Mouse (Mus musculus): ENCODE measurements around the gene Pitpnb. TPM values are rescaled to one million over a fixed set of nuclear protein-coding genes. Genes with fewer than 3 reads are reported as not detected.
A peak's percentile ranks its signal among the peaks of the same experiment; 100 is the strongest.

The Pitpnb gene
- polyA plus RNA-seq, 1 experiment from 2014 or later = 61.2 TPM

- H3K4me3 ChIP-seq (ENCODE audit: low read depth, low read length) = no peak overlapping the region
- WGBS = 92% methylated on average over 9 of the region's 9 CpGs
- TF ChIP-seq CTCF (IDR thresholded peaks at IDR 0.05; ENCODE audit: low read depth) (no peak), EP300 (optimal IDR thresholded peaks at IDR 0.05) (no peak)
- H3K9ac ChIP-seq (ENCODE audit: low read length) = no peak overlapping the region
- H3K27ac ChIP-seq (replicated peaks) = no peak overlapping the region
- no peaks in the 10 kb centered on the region for H3K27me3 ChIP-seq (ENCODE audit: control insufficient read depth, insufficient read depth, low read length)
- H3K9me3 ChIP-seq (ENCODE audit: control insufficient read depth, low read length) = no peaks in the 10 kb centered on the region
- H3K4me2 ChIP-seq (replicated peaks; ENCODE audit: low read depth) = no peak overlapping the region
- no peak for DNase-seq (ENCODE audit: low spot score)
- no peaks in the 10 kb centered on the region for H3K36me3 ChIP-seq (ENCODE audit: control insufficient read depth, insufficient read depth, low read length)
- no peaks in the 10 kb centered on the region for H3K4me1 ChIP-seq (replicated peaks; ENCODE audit: control insufficient read depth, insufficient read depth)
- ATAC-seq (ENCODE audit: low FRiP score, low TSS enrichment) = no peak
Measured at GRCm38 (mm10) chr5:111313833-111314232, 16.7 kb upstream of the Pitpnb start.

- 84% methylated on average over 6 of the region's 6 CpGs for WGBS
- TF ChIP-seq EP300 (optimal IDR thresholded peaks at IDR 0.05) (no peak), CTCF (IDR thresholded peaks at IDR 0.05; ENCODE audit: low read depth) (no peak)
- no peaks in the 10 kb centered on the region for H3K4me1 ChIP-seq (replicated peaks; ENCODE audit: control insufficient read depth, insufficient read depth)
- H3K27me3 ChIP-seq (ENCODE audit: control insufficient read depth, insufficient read depth, low read length) = no peaks in the 10 kb centered on the region
- no peak overlapping the region for H3K9ac ChIP-seq (ENCODE audit: low read length)
- no peak overlapping the region for H3K27ac ChIP-seq (replicated peaks)
- ATAC-seq (ENCODE audit: low FRiP score, low TSS enrichment) (no peak), DNase-seq (ENCODE audit: low spot score) (no peak)
- no peak overlapping the region for H3K4me3 ChIP-seq (ENCODE audit: low read depth, low read length)
- no peaks in the 10 kb centered on the region for H3K9me3 ChIP-seq (ENCODE audit: control insufficient read depth, low read length)
- no peak overlapping the region for H3K4me2 ChIP-seq (replicated peaks; ENCODE audit: low read depth)
- no peaks in the 10 kb centered on the region for H3K36me3 ChIP-seq (ENCODE audit: control insufficient read depth, insufficient read depth, low read length)
Measured at GRCm38 (mm10) chr5:111315061-111315460, 15.5 kb upstream of the Pitpnb start.

- Histone ChIP-seq H3K27me3 (ENCODE audit: control insufficient read depth, insufficient read depth, low read length) (no peaks in the 10 kb centered on the region), H3K4me3 (ENCODE audit: low read depth, low read length) (no peak overlapping the region), H3K9ac (ENCODE audit: low read length) (no peak overlapping the region), H3K27ac (replicated peaks) (no peak overlapping the region), H3K4me2 (replicated peaks; ENCODE audit: low read depth) (no peak overlapping the region), H3K4me1 (replicated peaks; ENCODE audit: control insufficient read depth, insufficient read depth) (no peaks in the 10 kb centered on the region), H3K9me3 (ENCODE audit: control insufficient read depth, low read length) (no peaks in the 10 kb centered on the region), H3K36me3 (ENCODE audit: control insufficient read depth, insufficient read depth, low read length) (no peaks in the 10 kb centered on the region)
- DNase-seq (ENCODE audit: low spot score) = no peak
- ATAC-seq (ENCODE audit: low FRiP score, low TSS enrichment) = no peak
- WGBS = 29% methylated on average over 3 of the region's 3 CpGs
- TF ChIP-seq EP300 (optimal IDR thresholded peaks at IDR 0.05) = no peak
- TF ChIP-seq CTCF (IDR thresholded peaks at IDR 0.05; ENCODE audit: low read depth) = no peak
Measured at GRCm38 (mm10) chr5:111317526-111317925, 13.0 kb upstream of the Pitpnb start.

- Histone ChIP-seq H3K4me3 (ENCODE audit: low read depth, low read length) (no peak overlapping the region), H3K27me3 (ENCODE audit: control insufficient read depth, insufficient read depth, low read length) (no peaks in the 10 kb centered on the region), H3K9ac (ENCODE audit: low read length) (no peak overlapping the region), H3K4me2 (replicated peaks; ENCODE audit: low read depth) (no peak overlapping the region), H3K27ac (replicated peaks) (no peak overlapping the region), H3K4me1 (replicated peaks; ENCODE audit: control insufficient read depth, insufficient read depth) (no peaks in the 10 kb centered on the region), H3K9me3 (ENCODE audit: control insufficient read depth, low read length) (no peaks in the 10 kb centered on the region), H3K36me3 (ENCODE audit: control insufficient read depth, insufficient read depth, low read length) (no peaks in the 10 kb centered on the region)
- no peak for DNase-seq (ENCODE audit: low spot score)
- no peak for TF ChIP-seq CTCF (IDR thresholded peaks at IDR 0.05; ENCODE audit: low read depth)
- no peak for TF ChIP-seq EP300 (optimal IDR thresholded peaks at IDR 0.05)
- ATAC-seq (ENCODE audit: low FRiP score, low TSS enrichment) = no peak
- WGBS = 38% methylated on average over 1 of the region's 1 CpGs
Measured at GRCm38 (mm10) chr5:111318946-111319345, 11.6 kb upstream of the Pitpnb start.

- 10% methylated on average over 1 of the region's 1 CpGs for WGBS
- TF ChIP-seq CTCF (IDR thresholded peaks at IDR 0.05; ENCODE audit: low read depth) = peak; percentile 17; the same call in 1 of the 2 replicates
- TF ChIP-seq EP300 (optimal IDR thresholded peaks at IDR 0.05) = no peak
Measured at GRCm38 (mm10) chr5:111325813-111326212, 4.8 kb upstream of the Pitpnb start.

GRCm38 (mm10) chr5:111327420-111327819 is 3.1 kb upstream of the Pitpnb start:
- Histone ChIP-seq H3K4me1 (replicated peaks; ENCODE audit: control insufficient read depth, insufficient read depth) (peaks cover 3% of the 10 kb centered on the region; the same call in 1 of the 2 replicates), H3K27ac (replicated peaks) (no peak overlapping the region), H3K9me3 (ENCODE audit: control insufficient read depth, low read length) (no peaks in the 10 kb centered on the region), H3K27me3 (ENCODE audit: control insufficient read depth, insufficient read depth, low read length) (no peaks in the 10 kb centered on the region), H3K9ac (ENCODE audit: low read length) (no peak overlapping the region), H3K4me3 (ENCODE audit: low read depth, low read length) (no peak overlapping the region), H3K36me3 (ENCODE audit: control insufficient read depth, insufficient read depth, low read length) (no peaks in the 10 kb centered on the region), H3K4me2 (replicated peaks; ENCODE audit: low read depth) (no peak overlapping the region)
- WGBS = 67% methylated on average over 7 of the region's 7 CpGs
- no peak for DNase-seq (ENCODE audit: low spot score)
- TF ChIP-seq EP300 (optimal IDR thresholded peaks at IDR 0.05) = no peak
- TF ChIP-seq CTCF (IDR thresholded peaks at IDR 0.05; ENCODE audit: low read depth) = no peak
- no peak for ATAC-seq (ENCODE audit: low FRiP score, low TSS enrichment)

More at GRCm38 (mm10) chr5:111325813-111326212, 4.8 kb upstream of the Pitpnb start:
- ATAC-seq (ENCODE audit: low FRiP score, low TSS enrichment) (no peak), DNase-seq (ENCODE audit: low spot score) (no peak)
- Histone ChIP-seq H3K36me3 (ENCODE audit: control insufficient read depth, insufficient read depth, low read length) (no peaks in the 10 kb centered on the region), H3K4me1 (replicated peaks; ENCODE audit: control insufficient read depth, insufficient read depth) (no peaks in the 10 kb centered on the region), H3K27me3 (ENCODE audit: control insufficient read depth, insufficient read depth, low read length) (no peaks in the 10 kb centered on the region), H3K9me3 (ENCODE audit: control insufficient read depth, low read length) (no peaks in the 10 kb centered on the region), H3K4me2 (replicated peaks; ENCODE audit: low read depth) (no peak overlapping the region), H3K4me3 (ENCODE audit: low read depth, low read length) (no peak overlapping the region), H3K27ac (replicated peaks) (no peak overlapping the region), H3K9ac (ENCODE audit: low read length) (no peak overlapping the region)

All from stomach, postnatal 0 days (tissue).